Mouse (Mus musculus): ENCODE results near the gene 1600014C10Rik.

Gene 1600014C10Rik

DNA sequence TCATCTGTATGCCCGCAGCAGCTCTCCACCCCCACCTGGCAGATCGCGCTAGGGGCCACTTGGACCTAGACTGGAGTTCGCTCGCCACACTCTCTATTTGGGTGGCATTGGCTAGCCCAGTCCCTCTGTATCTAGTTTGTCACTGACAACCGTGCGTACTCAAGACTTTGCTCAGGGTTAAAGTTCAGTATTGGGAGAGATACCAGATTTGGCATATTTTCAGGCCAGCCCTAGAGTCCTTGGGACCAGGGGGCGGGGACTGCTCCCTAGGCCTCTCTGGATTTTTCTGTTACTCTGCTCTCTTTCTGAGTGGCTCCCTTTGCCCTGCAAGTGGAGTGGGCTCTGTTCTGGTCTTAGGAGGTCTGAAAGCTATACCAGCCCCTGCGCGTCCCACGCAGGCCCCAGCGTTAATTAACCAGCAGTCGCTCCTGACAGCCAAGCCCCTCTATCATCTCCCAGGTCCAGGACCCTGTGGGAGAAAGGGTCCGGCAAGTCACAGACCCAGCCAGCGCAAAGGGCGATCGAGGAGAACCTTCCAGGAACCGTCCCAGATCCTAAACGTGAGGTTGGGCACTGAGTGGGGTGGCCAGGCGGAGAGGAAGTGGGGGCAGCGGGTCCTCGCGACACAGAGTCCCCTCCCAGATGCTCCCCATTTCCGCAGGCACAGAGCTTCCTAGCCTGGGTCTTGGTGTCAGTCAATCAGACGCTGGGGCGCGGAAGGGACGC is at the start of gene 1600014C10Rik:
Gene 1600014C10Rik (plus strand): TSS at position 256 of the 726 bp plus-strand sequence.
- Histone ChIP-seq H3K4me1 (replicated peaks; ENCODE audit: low read depth, low read length) (peaks cover 33% of the 10 kb centered on the region), H3K9me3 (ENCODE audit: low read length) (no peaks in the 10 kb centered on the region), H3K27me3 (ENCODE audit: insufficient read depth, low read length) (peaks cover 8% of the 10 kb centered on the region; the same call in 1 of the 2 replicates), H3K4me3 (replicated peaks; ENCODE audit: low read length) (peak within 1 kb of the TSS; percentile 85), H3K36me3 (ENCODE audit: insufficient read depth, low read length) (no peaks in the 10 kb centered on the region)
- TF ChIP-seq NANOG (IDR thresholded peaks at IDR 0.05; ENCODE audit: borderline replicate concordance, low read length) (no peak), POU5F1 (IDR thresholded peaks at IDR 0.05; ENCODE audit: borderline replicate concordance, low read length) (no peak), CTCF (conservative IDR thresholded peaks at IDR 0.05; ENCODE audit: low read length) (no peak)

DNA sequence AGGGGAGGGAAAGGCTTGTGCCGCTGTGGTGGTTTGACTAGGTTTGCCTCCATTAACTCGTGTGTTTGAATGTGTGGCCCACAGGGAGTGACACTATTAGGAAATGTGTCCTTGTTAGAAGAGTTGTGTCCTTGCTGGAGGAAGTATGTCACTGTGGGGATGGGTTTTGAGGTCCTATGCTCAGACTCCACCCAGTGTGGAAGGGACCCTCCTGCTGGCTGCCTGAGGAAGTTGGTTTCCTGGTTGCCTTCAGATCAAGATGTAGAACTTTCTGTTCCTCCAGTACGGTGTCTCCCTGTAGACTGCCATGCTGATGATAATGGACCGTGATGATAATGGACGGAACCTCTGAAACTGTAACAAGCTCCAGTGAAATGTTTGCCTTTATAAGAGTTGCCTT is 48.5 kb upstream of the 1600014C10Rik start:
- no peak overlapping the region for H3K4me3 ChIP-seq (replicated peaks; ENCODE audit: low read length)
- peaks cover 29% of the 10 kb centered on the region for H3K27me3 ChIP-seq (ENCODE audit: insufficient read depth, low read length)
- no peaks in the 10 kb centered on the region for H3K36me3 ChIP-seq (ENCODE audit: insufficient read depth, low read length)
- TF ChIP-seq NANOG (IDR thresholded peaks at IDR 0.05; ENCODE audit: borderline replicate concordance, low read length) (no peak), CTCF (conservative IDR thresholded peaks at IDR 0.05; ENCODE audit: low read length) (no peak), POU5F1 (IDR thresholded peaks at IDR 0.05; ENCODE audit: borderline replicate concordance, low read length) (no peak)
- no peaks in the 10 kb centered on the region for H3K9me3 ChIP-seq (ENCODE audit: low read length)
- peaks cover 10% of the 10 kb centered on the region; the same call in 1 of the 2 replicates for H3K4me1 ChIP-seq (replicated peaks; ENCODE audit: low read depth, low read length)

DNA sequence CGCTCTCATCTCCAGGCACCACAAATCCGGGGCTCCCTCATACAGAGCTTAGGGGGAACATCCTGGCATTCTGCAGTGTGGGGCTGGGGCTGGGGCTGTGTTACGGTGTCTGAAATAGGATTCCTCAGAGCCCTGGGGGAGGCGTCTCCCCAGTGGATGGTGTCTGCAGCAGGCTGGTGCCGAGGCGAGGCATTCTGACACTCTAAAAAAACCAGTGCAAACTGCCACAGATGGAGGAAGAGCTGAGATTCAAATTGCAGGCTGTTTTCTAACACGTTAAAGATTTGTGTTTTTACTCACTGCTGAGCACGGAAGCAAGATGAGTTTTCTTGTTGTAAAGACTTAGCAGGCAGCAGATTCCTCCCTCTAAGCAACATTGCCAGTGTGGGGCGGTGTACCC is 42.7 kb upstream of the 1600014C10Rik start:
- TF ChIP-seq POU5F1 (IDR thresholded peaks at IDR 0.05; ENCODE audit: borderline replicate concordance, low read length) (no peak), NANOG (IDR thresholded peaks at IDR 0.05; ENCODE audit: borderline replicate concordance, low read length) (no peak), CTCF (conservative IDR thresholded peaks at IDR 0.05; ENCODE audit: low read length) (no peak)
- Histone ChIP-seq H3K9me3 (ENCODE audit: low read length) (no peaks in the 10 kb centered on the region), H3K4me3 (replicated peaks; ENCODE audit: low read length) (no peak overlapping the region), H3K36me3 (ENCODE audit: insufficient read depth, low read length) (no peaks in the 10 kb centered on the region), H3K27me3 (ENCODE audit: insufficient read depth, low read length) (peaks cover 2% of the 10 kb centered on the region; the same call in 1 of the 2 replicates), H3K4me1 (replicated peaks; ENCODE audit: low read depth, low read length) (peaks cover 14% of the 10 kb centered on the region)

DNA sequence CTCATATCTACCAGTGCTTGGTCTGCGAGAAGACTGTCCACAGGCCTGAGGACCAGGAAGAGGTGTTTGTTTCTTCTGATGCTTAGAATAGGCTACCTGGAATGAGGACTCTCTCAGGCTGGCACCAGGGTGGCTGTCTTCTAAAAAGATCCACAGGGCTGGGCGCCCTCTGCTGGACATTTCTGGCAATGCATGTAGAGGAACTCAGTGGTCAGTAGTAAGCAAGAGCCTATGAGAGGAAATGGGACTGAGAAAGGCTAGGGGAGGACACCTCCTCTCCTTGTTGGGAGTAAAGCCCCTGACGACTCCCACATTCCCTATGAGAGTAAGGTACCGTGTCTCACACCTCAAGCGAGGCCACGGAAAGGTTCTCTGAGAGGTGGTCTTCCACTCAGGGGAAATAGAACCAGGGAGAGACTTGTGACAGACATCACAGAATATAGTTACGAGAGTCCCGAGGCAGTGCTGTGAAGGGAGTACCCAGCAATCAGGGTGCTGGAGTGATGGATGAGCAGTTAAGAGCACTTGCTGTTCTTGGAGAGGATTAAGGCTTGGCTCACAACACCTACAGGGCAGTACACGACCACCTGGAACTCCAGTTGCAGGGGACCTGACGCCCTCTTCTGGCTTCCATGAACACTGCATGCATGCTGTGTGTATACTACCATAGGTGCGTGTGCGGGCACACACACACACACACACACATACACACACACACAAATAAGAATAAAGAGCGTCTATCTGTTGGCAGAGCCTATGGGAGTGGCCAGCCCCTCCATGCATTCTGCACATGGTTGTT is 41.1 kb upstream of the 1600014C10Rik start:
- H3K9me3 ChIP-seq (ENCODE audit: low read length) = no peaks in the 10 kb centered on the region
- peaks cover 15% of the 10 kb centered on the region for H3K4me1 ChIP-seq (replicated peaks; ENCODE audit: low read depth, low read length)
- H3K36me3 ChIP-seq (ENCODE audit: insufficient read depth, low read length) = no peaks in the 10 kb centered on the region
- no peak overlapping the region for H3K4me3 ChIP-seq (replicated peaks; ENCODE audit: low read length)
- TF ChIP-seq NANOG (IDR thresholded peaks at IDR 0.05; ENCODE audit: borderline replicate concordance, low read length) (no peak), POU5F1 (IDR thresholded peaks at IDR 0.05; ENCODE audit: borderline replicate concordance, low read length) (no peak), CTCF (conservative IDR thresholded peaks at IDR 0.05; ENCODE audit: low read length) (peak; percentile 99)
- 0 out of 2 replicates have a peak, but pooled peaks cover 2% of the 10 kb centered on the region for H3K27me3 ChIP-seq (ENCODE audit: insufficient read depth, low read length)

DNA sequence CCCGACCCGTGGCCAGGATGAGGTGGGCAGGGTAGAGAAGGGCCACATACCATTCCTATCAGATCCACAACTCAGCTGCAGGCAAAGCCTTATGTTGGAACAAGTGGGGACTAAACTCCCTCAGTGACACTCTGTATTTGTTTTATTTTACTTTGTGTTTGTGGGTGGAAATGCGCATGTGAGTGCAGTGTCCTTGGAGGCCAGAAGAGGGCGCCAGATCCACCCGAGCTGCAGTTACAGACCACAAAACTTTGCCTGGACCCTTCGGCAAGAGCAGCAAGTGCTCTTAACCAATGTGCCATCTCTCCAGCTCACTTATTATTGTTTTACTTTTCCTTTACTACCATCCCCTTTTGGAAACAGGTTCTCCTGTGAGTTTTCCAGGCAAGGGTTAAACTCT is 35.5 kb upstream of the 1600014C10Rik start:
- no peak overlapping the region for H3K4me3 ChIP-seq (replicated peaks; ENCODE audit: low read length)
- H3K27me3 ChIP-seq (ENCODE audit: insufficient read depth, low read length) = peaks cover 16% of the 10 kb centered on the region
- no peaks in the 10 kb centered on the region for H3K36me3 ChIP-seq (ENCODE audit: insufficient read depth, low read length)
- peaks cover 20% of the 10 kb centered on the region for H3K4me1 ChIP-seq (replicated peaks; ENCODE audit: low read depth, low read length)
- peaks cover 6% of the 10 kb centered on the region for H3K9me3 ChIP-seq (ENCODE audit: low read length)
- TF ChIP-seq CTCF (conservative IDR thresholded peaks at IDR 0.05; ENCODE audit: low read length) (peak; percentile 83), NANOG (IDR thresholded peaks at IDR 0.05; ENCODE audit: borderline replicate concordance, low read length) (no peak)

DNA sequence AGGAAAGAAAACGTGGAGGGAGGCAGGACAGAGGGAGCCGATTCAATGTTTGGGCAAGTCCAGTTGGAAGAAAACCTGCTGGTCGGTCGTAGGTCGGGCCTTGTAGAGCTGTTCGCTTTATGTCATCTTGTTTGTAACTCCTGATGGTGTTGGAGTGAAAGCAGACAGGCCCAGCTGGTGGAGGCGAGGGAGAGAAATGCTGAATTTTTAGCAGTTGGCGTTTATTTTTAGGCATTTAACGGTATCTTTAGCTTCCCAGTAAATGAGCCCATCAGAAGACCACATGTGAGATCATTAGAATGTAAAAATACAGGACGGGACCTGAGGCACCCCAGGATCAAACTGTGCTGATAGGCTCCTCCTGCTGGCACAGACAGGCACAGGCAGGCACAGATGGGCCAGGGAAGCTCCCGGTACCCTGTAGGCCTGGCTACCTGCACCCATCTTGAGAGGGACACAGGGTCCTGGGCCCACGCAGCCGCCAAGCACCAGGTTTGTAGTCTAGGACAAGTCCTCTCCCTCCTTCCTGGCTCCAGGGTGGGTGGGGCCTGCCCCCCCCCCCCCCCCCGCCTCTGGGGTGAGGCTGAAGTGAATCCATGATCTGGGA is 31.2 kb upstream of the 1600014C10Rik start:
- TF ChIP-seq POU5F1 (IDR thresholded peaks at IDR 0.05; ENCODE audit: borderline replicate concordance, low read length) (no peak), CTCF (conservative IDR thresholded peaks at IDR 0.05; ENCODE audit: low read length) (0 out of 2 replicates have a peak, but pooled peaks have one; percentile 6), NANOG (IDR thresholded peaks at IDR 0.05; ENCODE audit: borderline replicate concordance, low read length) (no peak)
- Histone ChIP-seq H3K36me3 (ENCODE audit: insufficient read depth, low read length) (no peaks in the 10 kb centered on the region), H3K9me3 (ENCODE audit: low read length) (peaks cover 6% of the 10 kb centered on the region), H3K4me1 (replicated peaks; ENCODE audit: low read depth, low read length) (peaks cover 22% of the 10 kb centered on the region), H3K27me3 (ENCODE audit: insufficient read depth, low read length) (peaks cover 14% of the 10 kb centered on the region), H3K4me3 (replicated peaks; ENCODE audit: low read length) (no peak overlapping the region)

DNA sequence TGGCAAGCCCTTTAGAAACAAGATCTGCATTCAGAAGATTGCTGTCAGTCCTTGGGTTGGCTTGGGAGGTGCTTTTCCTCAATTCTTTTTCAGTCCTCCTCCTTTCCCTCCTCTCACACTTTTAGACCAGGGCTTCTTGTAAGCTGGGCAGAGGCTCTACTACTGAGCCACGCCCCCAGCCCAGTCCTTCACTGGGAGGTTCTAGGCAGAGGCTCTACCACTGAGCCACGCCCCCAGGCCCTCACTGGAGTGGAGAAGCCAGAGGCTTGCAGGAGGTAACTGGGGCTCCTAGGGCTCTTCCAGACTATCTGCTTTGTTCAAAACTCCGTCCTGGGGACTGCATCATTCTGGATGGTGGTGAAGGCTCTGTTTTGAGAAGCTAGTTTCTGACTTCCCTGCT is 30.4 kb upstream of the 1600014C10Rik start:
- H3K27me3 ChIP-seq (ENCODE audit: insufficient read depth, low read length) = peaks cover 14% of the 10 kb centered on the region
- H3K4me1 ChIP-seq (replicated peaks; ENCODE audit: low read depth, low read length) = peaks cover 25% of the 10 kb centered on the region
- H3K4me3 ChIP-seq (replicated peaks; ENCODE audit: low read length) = no peak overlapping the region
- no peak for TF ChIP-seq NANOG (IDR thresholded peaks at IDR 0.05; ENCODE audit: borderline replicate concordance, low read length)
- H3K9me3 ChIP-seq (ENCODE audit: low read length) = peaks cover 2% of the 10 kb centered on the region
- H3K36me3 ChIP-seq (ENCODE audit: insufficient read depth, low read length) = no peaks in the 10 kb centered on the region

DNA sequence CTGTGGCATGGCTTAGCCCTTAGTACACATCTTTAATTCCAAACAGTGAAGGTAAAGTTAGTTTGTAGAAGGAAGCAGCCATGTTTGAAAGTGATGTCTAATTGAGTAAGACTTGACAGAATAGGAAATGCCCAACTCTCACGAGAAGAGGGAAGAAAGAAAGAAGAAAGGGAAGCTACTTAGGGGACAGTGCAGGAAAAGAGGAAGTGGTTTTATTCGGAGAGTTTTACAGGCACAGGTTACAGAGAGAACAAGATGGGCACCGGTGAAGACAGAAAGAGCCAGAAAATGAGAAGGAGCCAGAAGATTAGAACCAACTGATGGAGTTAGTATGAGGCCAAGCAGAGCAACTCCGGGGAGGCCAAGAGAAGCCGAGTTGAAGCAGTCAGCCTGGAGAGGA is 27.2 kb upstream of the 1600014C10Rik start:
- Histone ChIP-seq H3K4me1 (replicated peaks; ENCODE audit: low read depth, low read length) (peaks cover 32% of the 10 kb centered on the region), H3K27me3 (ENCODE audit: insufficient read depth, low read length) (no peaks in the 10 kb centered on the region), H3K9me3 (ENCODE audit: low read length) (no peaks in the 10 kb centered on the region), H3K4me3 (replicated peaks; ENCODE audit: low read length) (no peak overlapping the region), H3K36me3 (ENCODE audit: insufficient read depth, low read length) (no peaks in the 10 kb centered on the region)
- no peak for TF ChIP-seq POU5F1 (IDR thresholded peaks at IDR 0.05; ENCODE audit: borderline replicate concordance, low read length)
